Mouse (Mus musculus) T-helper 17 cell (primary cell): Measurements from ENCODE around the gene Gm11168.
"Not testable (repeated sequence)": the region's sequence is repeated elsewhere in the genome, so short reads cannot be mapped to it uniquely, and the experiment has no call there.

Source experiments
- in situ Hi-C, 2 experiments: fragments of 300-600 bp; cut with MboI, MseI; formaldehyde crosslinking; loops; 1 replicate in 1 of 2; 2 replicates in 1 of 2; pipeline ENCODE4 v1.15.1; 2025; ENCODE audit warnings: high pct_unique_total_duplicates in 2 of 2

The Gm11168 gene

DNA sequence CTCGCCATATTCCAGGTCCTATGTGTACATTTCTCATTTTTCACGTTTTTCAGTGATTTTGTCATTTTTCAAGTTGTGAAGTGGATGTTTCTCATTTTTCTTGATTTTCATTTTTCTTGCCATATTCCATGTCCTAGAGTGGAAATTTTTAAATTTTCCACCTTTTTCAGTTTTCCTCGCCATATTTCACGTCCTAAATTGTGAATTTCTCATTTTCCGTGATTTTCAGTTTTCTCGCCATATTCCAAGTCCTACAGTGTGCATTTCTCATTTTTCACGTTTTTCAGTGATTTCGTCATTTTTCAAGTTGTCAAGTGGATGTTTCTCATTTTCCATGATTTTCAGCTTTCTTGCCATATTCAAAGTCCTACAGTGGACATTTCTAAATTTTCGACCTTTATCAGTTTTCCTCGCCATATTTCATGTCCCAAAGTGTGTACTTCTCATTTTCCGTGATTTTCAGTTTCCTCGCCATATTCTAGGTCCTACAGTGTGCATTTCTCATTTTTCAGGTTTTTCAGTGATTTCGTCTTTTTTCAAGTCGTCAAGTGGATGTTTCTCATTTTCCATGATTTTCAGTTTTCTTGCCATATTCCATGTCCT lies at the start of gene Gm11168:
Gene Gm11168 (plus strand): TSS at position 553 of the 603 bp plus-strand sequence.
- in situ Hi-C loops, result not testable (repeated sequence)

DNA sequence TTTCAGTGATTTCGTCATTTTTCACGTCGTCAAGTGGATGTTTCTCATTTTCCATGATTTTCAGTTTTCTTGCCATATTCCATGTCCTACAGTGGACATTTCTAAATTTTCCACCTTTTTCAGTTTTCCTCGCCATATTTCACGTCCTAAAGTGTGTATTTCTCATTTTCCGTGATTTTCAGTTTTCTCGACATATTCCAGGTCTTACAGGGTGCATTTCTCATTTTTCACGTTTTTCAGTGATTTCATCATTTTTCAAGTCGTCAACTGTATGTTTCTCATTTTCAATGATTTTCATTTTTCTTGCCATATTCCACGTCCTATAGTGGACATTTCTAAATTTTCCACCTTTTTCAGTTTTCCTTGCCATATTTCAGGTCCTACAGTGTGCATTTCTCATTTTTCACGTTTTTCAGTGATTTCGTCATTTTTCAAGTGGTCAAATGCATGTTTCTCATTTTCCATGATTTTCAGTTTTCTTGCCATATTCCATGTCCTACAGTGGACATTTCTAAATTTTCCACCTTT lies 2.6 kb upstream of the Gm11168 start, which contains the start of gene Gm10722:
Gene Gm10722 (plus strand): TSS at position 478 of the 528 bp plus-strand sequence.
- in situ Hi-C loops, result not testable (repeated sequence)

DNA sequence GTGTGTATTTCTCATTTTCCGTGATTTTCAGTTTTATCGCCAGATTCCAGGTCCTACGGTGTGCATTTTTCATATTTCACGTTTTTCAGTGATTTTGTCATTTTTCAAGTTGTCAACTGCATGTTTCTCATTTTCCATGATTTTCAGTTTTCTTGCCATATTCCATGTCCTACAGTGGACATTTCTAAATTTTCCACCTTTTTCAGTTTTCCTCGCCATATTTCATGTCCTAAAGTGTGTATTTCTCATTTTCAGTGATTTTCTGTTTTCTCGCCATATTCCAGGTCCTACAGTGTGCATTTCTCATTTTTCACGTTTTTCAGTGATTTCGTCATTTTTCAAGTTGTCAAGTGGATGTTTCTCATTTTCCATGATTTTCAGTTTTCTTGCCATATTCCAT lies 2.1 kb upstream of the Gm11168 start:
- in situ Hi-C loops, result not testable (repeated sequence)

DNA sequence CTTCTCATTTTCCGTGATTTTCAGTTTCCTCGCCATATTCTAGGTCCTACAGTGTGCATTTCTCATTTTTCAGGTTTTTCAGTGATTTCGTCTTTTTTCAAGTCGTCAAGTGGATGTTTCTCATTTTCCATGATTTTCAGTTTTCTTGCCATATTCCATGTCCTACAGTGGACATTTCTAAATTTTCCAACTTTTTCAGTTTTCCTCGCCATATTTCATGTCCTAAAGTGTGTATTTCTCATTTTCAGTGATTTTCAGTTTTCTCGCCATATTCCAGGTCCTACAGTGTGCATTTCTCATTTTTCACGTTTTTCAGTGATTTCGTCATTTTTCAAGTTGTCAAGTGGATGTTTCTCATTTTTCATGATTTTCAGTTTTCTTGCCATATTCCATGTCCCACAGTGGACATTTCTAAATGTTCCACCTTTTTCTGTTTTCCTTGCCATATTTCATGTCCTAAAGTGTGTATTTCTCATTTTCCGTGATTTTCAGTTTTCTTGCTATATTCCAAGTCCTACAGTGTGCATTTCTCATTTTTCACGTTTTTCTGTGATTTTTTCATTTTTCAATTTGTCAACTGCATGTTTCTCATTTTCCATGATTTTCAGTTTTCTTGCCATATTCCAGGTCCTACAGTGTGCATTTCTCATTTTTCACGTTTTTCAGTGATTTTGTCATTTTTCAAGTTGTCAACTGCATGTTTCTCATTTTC lies 1.0 kb upstream of the Gm11168 start:
- in situ Hi-C loops, result not testable (repeated sequence)

DNA sequence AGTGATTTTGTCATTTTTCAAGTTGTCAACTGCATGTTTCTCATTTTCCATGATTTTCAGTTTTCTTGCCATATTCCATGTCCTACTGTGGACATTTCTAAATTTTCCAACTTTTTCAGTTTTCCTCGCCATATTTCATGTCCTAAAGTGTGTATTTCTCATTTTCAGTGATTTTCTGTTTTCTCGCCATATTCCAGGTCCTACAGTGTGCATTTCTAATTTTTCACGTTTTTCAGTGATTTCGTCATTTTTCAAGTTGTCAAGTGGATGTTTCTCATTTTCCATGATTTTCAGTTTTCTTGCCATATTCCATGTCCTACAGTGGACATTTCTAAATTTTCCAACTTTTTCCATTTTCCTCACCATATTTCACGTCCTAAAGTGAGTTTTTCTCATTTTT lies 3.0 kb downstream of the Gm11168 start:
- in situ Hi-C loops, result not testable (repeated sequence)

DNA sequence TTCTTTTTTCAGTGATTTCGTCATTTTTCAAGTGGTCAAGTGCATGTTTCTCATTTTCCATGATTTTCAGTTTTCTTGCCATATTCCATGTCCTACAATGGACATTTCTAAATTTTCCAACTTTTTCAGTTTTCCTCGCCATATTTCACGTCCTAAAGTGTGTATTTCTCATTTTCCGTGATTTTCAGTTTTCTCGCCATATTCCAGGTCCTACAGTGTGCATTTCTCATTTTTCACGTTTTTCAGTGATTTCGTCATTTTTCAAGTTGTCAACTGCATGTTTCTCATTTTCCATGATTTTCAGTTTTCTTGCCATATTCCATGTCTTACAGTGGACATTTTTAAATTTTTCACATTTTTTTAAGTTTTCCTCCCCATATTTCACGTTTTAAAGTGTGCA lies 3.5 kb downstream of the Gm11168 start:
- in situ Hi-C loops, result not testable (repeated sequence)

DNA sequence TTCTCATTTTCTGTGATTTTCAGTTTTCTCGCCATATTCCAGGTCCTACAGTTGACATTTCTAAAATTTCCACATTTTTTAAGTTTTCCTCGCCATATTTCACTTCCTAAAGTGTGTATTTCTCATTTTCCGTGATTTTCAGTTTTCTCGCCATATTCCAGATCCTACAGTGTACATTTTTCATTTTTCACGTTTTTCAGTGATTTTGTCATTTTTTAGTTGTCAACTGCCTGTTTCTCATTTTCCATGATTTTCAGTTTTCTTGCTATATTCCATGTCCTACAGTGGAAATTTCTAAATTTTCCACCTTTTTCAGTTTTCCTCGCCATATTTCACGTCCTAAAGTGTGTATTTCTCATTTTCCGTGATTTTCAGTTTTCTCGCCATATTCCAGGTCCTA lies 4.1 kb downstream of the Gm11168 start:
- in situ Hi-C loops, result not testable (repeated sequence)

DNA sequence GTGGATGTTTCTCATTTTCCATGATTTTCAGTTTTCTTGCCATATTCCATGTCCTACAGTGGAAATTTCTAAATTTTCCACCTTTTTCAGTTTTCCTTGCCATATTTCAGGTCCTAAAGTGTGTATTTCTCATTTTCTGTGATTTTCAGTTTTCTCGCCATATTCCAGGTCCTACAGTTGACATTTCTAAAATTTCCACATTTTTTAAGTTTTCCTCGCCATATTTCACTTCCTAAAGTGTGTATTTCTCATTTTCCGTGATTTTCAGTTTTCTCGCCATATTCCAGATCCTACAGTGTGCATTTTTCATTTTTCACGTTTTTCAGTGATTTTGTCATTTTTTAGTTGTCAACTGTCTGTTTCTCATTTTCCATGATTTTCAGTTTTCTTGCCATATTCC lies 6.2 kb downstream of the Gm11168 start:
- in situ Hi-C loops, result not testable (repeated sequence)

DNA sequence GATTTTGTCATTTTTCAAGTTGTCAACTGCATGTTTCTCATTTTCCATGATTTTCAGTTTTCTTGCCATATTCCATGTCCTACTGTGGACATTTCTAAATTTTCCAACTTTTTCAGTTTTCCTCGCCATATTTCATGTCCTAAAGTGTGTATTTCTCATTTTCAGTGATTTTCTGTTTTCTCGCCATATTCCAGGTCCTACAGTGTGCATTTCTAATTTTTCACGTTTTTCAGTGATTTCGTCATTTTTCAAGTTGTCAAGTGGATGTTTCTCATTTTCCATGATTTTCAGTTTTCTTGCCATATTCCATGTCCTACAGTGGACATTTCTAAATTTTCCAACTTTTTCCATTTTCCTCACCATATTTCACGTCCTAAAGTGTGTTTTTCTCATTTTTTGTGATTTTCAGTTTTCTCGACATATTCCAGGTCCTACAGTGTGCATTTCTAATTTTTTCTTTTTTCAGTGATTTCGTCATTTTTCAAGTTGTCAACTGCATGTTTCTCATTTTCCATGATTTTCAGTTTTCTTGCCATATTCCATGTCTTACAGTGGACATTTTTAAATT lies 9.0 kb downstream of the Gm11168 start:
- in situ Hi-C loops, result not testable (repeated sequence)

DNA sequence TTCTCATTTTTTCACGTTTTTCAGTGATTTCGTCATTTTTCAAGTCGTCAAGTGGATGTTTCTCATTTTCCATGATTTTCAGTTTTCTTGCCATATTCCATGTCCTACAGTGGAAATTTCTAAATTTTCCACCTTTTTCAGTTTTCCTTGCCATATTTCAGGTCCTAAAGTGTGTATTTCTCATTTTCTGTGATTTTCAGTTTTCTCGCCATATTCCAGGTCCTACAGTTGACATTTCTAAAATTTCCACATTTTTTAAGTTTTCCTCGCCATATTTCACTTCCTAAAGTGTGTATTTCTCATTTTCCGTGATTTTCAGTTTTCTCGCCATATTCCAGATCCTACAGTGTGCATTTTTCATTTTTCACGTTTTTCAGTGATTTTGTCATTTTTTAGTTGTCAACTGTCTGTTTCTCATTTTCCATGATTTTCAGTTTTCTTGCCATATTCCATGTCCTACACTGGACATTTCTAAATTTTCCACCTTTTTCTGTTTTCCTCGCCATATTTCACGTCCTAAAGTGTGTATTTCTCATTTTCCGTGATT lies 9.7 kb downstream of the Gm11168 start, which contains the start of gene Gm10721:
Gene Gm10721 (plus strand): TSS at position 408 of the 547 bp plus-strand sequence.
- in situ Hi-C loops, result not testable (repeated sequence)

DNA sequence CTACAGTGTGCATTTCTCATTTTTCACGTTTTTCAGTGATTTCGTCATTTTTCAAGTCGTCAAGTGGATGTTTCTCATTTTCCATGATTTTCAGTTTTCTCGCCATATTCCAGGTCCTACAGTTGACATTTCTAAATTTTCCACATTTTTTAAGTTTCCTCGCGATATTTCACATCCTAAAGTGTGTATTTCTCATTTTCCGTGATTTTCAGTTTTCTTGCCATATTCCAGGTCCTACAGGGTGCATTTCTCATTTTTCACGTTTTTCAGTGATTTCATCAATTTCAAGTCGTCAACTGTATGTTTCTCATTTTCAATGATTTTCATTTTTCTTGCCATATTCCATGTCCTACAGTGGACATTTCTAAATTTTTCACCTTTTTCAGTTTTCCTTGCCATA lies 12.2 kb downstream of the Gm11168 start, which contains the start of gene Gm10720:
Gene Gm10720 (plus strand): TSS at position 301 of the 400 bp plus-strand sequence.
- in situ Hi-C loops, result not testable (repeated sequence)

DNA sequence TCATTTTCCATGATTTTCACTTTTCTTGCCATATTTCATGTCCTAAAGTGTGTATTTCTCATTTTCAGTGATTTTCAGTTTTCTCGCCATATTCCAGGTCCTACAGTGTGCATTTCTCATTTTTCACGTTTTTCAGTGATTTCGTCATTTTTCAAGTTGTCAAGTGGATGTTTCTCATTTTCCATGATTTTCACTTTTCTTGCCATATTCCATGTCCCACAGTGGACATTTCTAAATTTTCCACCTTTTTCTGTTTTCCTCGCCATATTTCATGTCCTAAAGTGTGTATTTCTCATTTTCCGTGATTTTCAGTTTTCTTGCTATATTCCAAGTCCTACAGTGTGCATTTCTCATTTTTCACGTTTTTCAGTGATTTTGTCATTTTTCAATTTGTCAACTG lies 12.8 kb downstream of the Gm11168 start:
- in situ Hi-C loops, result not testable (repeated sequence)

DNA sequence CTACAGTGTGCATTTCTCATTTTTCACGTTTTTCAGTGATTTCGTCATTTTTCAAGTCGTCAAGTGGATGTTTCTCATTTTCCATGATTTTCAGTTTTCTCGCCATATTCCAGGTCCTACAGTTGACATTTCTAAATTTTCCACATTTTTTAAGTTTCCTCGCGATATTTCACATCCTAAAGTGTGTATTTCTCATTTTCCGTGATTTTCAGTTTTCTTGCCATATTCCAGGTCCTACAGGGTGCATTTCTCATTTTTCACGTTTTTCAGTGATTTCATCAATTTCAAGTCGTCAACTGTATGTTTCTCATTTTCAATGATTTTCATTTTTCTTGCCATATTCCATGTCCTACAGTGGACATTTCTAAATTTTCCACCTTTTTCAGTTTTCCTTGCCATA lies 14.0 kb downstream of the Gm11168 start, which contains the start of gene Gm10719:
Gene Gm10719 (plus strand): TSS at position 301 of the 400 bp plus-strand sequence.
- in situ Hi-C loops, result not testable (repeated sequence)

DNA sequence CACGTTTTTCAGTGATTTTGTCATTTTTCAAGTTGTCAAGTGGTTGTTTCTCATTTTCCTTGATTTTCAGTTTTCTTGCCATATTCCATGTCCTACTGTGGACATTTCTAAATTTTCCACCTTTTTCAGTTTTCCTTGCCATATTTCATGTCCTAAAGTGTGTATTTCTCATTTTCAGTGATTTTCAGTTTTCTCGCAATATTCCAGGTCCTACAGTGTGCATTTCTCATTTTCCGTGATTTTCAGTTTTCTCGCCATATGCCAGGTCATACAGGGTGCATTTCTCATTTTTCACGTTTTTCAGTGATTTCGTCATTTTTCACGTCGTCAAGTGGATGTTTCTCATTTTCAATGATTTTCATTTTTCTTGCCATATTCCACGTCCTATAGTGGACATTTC lies 15.8 kb downstream of the Gm11168 start:
- in situ Hi-C loops, result not testable (repeated sequence)

DNA sequence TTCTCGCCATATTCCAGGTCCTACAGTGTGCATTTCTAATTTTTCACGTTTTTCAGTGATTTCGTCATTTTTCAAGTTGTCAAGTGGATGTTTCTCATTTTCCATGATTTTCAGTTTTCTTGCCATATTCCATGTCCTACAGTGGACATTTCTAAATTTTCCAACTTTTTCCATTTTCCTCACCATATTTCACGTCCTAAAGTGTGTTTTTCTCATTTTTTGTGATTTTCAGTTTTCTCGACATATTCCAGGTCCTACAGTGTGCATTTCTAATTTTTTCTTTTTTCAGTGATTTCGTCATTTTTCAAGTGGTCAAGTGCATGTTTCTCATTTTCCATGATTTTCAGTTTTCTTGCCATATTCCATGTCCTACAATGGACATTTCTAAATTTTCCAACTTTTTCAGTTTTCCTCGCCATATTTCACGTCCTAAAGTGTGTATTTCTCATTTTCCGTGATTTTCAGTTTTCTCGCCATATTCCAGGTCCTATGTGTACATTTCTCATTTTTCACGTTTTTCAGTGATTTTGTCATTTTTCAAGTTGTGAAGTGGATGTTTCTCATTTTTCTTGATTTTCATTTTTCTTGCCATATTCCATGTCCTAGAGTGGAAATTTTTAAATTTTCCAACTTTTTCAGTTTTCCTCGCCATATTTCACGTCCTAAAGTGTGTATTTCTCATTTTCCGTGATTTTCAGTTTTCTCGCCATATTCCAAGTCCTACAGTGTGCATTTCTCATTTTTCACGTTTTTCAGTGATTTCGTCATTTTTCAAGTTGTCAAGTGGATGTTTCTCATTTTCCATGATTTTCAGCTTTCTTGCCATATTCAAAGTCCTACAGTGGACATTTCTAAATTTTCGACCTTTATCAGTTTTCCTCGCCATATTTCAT lies 16.9 kb downstream of the Gm11168 start:
- in situ Hi-C loops, result not testable (repeated sequence)

DNA sequence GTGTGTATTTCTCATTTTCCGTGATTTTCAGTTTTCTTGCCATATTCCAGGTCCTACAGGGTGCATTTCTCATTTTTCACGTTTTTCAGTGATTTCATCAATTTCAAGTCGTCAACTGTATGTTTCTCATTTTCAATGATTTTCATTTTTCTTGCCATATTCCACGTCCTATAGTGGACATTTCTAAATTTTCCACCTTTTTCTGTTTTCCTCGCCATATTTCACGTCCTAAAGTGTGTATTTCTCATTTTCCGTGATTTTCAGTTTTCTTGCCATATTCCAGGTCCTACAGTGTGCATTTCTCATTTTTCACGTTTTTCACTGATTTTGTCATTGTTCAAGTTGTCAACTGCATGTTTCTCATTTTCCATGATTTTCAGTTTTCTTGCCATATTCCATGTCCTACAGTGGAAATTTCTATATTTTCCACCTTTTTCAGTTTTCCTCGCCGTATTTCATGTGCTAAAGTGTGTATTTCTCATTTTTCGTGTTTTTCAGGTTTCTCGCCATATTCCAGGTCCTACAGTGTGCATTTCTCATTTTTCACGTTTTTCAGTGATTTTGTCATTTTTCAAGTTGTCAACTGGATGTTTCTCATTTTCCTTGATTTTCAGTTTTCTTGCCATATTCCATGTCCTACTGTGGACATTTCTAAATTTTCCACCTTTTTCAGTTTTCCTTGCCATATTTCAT lies 19.3 kb downstream of the Gm11168 start:
- in situ Hi-C loops, result not testable (repeated sequence)

DNA sequence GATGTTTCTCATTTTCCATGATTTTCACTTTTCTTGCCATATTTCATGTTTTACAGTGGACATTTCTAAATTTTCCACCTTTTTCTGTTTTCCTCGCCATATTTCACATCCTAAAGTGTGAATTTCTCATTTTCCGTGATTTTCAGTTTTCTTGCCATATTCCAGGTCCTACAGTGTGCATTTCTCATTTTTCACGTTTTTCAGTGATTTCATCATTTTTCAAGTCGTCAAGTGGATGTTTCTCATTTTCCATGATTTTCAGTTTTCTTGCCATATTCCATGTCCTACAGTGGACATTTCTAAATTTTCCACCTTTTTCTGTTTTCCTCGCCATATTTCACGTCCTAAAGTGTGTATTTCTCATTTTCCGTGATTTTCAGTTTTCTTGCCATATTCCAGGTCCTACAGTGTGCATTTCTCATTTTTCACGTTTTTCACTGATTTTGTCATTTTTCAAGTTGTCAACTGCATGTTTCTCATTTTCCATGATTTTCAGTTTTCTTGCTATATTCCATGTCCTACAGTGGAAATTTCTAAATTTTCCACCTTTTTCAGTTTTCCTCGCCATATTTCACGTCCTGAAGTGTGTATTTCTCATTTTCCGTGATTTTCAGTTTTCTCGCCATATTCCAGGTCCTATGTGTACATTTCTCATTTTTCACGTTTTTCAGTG lies 20.3 kb downstream of the Gm11168 start, which contains the start of gene Gm10718:
Gene Gm10718 (plus strand): TSS at position 236 of the 673 bp plus-strand sequence.
- in situ Hi-C loops, result not testable (repeated sequence)

DNA sequence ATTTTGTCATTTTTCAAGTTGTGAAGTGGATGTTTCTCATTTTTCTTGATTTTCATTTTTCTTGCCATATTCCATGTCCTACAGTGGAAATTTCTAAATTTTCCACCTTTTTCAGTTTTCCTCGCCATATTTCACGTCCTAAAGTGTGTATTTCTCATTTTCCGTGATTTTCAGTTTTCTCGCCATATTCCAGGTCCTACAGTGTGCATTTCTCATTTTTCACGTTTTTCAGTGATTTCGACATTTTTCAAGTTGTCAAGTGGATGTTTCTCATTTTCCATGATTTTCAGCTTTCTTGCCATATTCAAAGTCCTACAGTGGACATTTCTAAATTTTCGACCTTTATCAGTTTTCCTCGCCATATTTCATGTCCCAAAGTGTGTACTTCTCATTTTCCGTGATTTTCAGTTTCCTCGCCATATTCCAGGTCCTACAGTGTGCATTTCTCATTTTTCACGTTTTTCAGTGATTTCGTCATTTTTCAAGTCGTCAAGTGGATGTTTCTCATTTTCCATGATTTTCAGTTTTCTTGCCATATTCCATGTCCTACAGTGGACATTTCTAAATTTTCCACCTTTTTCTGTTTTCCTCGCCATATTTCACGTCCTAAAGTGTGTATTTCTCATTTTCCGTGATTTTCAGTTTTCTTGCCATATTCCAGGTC lies 21.0 kb downstream of the Gm11168 start:
- in situ Hi-C loops, result not testable (repeated sequence)

DNA sequence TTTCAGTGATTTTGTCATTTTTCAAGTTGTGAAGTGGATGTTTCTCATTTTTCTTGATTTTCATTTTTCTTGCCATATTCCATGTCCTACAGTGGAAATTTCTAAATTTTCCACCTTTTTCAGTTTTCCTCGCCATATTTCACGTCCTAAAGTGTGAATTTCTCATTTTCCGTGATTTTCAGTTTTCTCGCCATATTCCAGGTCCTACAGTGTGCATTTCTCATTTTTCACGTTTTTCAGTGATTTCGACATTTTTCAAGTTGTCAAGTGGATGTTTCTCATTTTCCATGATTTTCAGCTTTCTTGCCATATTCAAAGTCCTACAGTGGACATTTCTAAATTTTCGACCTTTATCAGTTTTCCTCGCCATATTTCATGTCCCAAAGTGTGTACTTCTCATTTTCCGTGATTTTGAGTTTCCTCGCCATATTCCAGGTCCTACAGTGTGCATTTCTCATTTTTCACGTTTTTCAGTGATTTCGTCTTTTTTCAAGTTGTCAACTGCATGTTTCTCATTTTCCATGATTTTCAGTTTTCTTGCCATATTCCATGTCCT lies 21.8 kb downstream of the Gm11168 start, which contains the start of gene Gm10717:
Gene Gm10717 (plus strand): TSS at position 506 of the 556 bp plus-strand sequence.
- in situ Hi-C loops, result loop anchor here in 1 of 2 experiments (5.0 kb wide), 1 partner anchor 87 kb away; no protein-coding TSS in a partner anchor
